Mouse (Mus musculus): ENCODE results near the gene Emilin2.

DNA sequence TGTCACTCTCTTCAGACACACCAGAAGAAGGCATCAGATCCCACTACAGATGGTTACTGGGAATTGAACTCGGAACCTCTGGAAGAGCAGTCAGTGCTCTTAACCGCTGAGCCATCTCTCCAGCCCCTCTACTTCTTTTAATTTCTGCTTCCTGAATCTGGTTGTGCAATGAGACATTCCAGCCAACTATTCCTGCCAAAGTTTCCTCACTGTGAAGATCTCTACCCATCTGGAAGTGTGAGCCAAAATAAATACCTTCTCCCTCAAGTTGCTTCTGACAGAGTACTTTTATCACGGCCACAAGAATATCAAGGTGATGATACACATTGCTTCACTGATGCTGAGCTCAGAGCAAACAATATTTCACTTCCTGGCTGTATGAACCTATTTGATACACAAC, 7.6 kb upstream of the Emilin2 start:
- TF ChIP-seq POLR2A (IDR thresholded peaks at IDR 0.05; ENCODE audit: low read depth, low read length) (no peak), GABPA (IDR thresholded peaks at IDR 0.05; ENCODE audit: insufficient replicate concordance, low read depth, low read length) (no peak), MXI1 (IDR thresholded peaks at IDR 0.05; ENCODE audit: low read depth, low read length) (no peak), UBTF (IDR thresholded peaks at IDR 0.05; ENCODE audit: low read depth, low read length) (no peak), SMC3 (IDR thresholded peaks at IDR 0.05; ENCODE audit: low read depth, low read length) (no peak), MAX (IDR thresholded peaks at IDR 0.05; ENCODE audit: low read length) (no peak), NELFE (IDR thresholded peaks at IDR 0.05; ENCODE audit: low read depth, low read length) (no peak)

Measured in CH12.LX (cell line).